Mouse (Mus musculus) R1 (cell line): ENCODE measurements around the gene Xlr5a.
A peak's percentile ranks its signal among the peaks of the same experiment; 100 is the strongest.
"Not testable (repeated sequence)": the region's sequence is repeated elsewhere in the genome, so short reads cannot be mapped to it uniquely, and the experiment has no call there.

Experiments
- DNase-seq: peaks from one replicate; pipeline ENCODE4 v3.0.0-alpha.2; 2018; ENCODE audit warnings: low read depth, low spot score

Xlr5a gene

DNA sequence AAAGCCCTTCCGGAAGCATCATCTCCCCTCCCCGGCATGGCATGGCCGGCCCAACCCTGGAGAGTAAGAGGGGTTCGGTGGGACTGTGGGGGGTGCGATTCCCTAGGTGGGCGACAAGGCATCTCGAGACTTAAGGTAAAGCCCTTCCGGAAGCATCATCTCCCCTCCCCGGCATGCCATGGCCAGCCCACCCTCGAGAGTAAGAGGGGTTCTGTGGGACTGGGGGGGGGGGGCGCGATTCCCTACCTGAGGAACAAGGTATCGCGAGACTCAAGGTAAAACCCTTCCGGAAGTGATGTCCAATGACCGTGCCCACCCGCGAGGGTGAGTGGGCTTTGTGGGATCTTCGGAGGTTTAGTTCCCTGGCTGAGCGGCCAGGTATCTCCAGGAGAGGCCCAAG lies 144.3 kb downstream of the Xlr5a start, which contains the start of gene Xlr5b:
Gene Xlr5b, plus strand, starts transcription at position 301 of the 400 bp plus-strand sequence.
- DNase-seq = not testable (repeated sequence)

DNA sequence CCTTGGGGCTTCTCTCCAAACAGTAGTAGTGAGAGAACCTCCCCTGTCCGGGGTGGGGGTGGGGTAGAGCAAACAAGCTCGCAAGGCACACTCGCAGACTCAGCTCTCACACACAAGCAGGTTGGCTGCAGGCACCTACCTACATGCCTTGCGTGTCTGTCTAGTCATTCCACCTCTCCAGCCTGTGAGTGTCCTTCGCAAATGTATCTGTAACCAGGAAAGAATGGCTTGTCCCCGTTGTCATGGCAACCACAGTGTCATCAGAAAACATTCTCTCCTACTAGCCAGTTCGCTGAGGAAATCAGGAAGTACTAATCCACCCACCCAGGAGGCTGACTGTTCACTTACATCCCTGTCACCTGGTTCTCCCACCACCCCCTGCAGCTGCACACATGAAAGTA lies 149.6 kb downstream of the Xlr5a start:
- DNase-seq = not testable (repeated sequence)

DNA sequence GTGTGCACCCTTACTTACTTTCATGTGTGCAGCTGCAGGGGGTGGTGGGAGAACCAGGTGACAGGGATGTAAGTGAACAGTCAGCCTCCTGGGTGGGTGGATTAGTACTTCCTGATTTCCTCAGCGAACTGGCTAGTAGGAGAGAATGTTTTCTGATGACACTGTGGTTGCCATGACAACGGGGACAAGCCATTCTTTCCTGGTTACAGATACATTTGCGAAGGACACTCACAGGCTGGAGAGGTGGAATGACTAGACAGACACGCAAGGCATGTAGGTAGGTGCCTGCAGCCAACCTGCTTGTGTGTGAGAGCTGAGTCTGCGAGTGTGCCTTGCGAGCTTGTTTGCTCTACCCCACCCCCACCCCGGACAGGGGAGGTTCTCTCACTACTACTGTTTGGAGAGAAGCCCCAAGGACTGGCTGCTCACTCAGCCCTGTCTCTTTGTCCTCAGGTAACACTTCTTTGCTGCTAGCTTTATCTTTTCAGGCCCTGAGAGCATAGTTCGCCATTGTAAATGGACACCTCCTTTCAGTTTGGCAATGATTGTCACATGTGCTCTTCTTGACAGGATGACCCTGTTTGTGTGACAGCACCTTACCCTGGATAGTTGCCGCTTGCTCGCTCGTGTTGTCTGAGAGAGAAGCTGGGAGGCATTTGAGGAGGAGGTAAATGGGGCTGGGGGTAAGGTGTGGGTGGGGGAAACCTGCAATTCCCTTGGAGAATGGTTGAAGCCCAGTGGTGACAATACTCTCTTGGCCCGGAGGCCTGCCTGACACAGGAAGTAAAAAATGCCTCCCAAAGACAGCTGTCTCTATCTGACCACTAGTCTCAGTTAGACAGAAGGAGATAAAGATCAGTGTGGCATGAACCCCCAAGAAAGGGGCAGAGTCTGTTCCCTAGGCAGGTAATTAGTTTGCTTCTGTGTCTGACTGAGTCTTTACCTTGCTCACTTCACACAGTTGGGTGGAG lies 169.6 kb downstream of the Xlr5a start:
- not testable (repeated sequence) for DNase-seq

DNA sequence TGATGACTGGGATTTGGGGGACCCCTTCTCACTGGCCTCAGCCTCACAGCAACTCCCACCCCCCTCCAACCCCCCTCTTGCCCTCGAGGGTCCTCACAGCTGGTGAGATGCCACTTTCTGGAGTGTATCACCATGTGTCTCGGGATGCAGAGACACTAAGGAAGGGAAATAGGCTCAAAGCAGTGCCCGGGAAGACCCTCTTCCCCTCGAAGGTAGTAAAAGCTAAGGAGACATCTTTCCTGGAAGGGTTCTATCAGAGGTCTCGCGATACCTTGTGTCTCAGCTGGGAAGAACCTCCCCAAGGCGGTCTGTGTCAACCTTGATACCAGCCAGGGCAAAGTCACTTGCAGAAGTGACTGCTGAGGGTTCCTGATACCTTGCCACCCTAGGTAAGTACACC lies 176.0 kb downstream of the Xlr5a start, which contains the start of gene Gm14685:
Gene Gm14685, plus strand, starts transcription at position 301 of the 400 bp plus-strand sequence.
- not testable (repeated sequence) for DNase-seq

DNA sequence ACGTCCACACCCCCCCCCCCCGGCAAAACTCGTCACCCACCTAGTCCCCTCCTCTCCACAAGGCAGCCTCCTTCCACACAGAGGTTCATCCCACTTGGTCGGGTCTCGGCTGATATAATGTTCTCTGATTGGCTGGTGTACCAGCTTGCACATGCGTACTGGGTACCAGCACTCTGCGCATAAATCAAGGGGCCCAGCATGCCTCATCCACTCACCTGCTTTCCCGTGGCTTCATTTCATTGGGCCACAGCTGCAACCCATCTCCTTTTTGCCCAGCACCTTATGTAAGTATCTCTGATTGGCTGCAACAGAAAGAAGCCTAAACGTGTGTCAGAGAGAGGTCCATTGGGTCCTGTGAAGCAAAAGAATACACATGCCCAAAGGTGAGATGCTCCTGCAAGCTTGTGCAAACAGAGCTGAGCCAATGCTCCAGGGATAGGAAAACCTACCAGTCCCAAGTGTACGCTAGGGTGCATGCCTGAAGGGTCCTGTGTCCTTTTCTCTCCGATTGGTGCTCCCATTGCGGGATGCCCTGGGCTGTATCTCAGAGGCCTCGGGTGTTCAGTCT lies 195.8 kb downstream of the Xlr5a start, which contains the start of gene Xlr3a:
Gene Xlr3a, minus strand, starts transcription at position 155 of the 568 bp plus-strand sequence.
- peak; percentile 84 for DNase-seq

DNA sequence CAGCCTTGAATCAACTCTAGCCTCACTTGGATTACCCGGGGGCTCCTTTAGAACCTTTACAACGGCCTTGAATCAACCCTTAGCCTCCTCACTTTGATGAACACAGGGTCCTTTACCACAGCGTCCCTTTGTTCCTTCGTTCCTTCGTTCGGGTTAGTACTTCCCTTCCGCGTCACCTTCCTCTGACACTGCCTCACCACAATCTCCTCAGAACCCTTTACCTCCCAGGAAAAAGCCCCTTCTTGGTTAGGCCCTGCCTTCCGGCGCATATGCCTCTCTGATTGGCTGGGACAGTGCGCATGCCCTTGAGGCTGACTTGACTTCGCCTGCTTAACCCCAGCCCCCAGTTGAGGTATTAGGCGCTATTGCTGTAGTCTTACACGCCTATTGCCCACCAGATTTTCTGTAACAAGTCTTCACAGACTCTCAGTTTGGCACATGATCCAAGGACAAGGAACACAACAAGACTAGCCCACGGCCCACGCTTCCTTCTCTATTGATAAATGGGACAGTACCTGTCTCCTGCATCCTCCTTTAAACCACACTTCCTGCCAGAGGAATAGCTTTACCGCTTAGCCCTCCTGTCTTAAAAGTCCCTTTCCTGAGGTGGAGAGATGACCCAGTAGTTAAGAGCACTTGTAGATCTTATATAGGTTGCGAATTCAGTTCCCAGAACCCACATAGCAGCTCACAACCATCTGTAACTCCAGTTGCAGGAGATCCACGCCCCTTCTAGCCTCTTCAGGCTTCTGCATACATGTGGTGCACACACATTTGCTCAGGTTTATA lies 210.3 kb downstream of the Xlr5a start, which contains the start of gene Xlr4a:
Gene Xlr4a, minus strand, starts transcription at position 212 of the 789 bp plus-strand sequence.
- not testable (repeated sequence) for DNase-seq

DNA sequence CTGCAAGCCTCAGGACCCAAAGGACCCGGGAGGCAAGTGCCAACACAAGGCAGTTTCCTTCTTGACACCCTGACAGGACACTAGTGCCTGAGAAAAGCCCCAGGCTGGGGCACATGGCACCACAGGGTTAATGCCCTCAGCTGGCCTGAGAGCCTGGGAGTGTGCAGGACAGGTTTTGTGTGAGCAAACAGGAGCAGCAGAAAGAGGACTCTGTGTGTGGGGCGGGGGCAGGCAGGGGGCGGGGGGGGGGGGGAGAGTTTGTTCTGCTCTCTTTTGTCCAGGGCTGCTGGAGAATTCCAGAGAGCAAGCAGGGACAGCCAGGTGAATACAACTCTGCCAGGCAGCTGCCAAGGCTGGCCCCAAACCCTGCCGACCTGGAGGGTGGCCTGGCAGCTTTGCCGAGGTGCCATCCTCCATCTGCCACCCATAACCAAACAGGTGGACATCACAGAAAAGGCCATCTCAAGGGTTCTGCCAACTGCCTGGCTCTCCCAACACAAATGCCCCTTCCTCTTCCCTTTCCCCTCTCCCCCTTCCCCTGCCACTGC lies 225.9 kb downstream of the Xlr5a start:
- not testable (repeated sequence) for DNase-seq

- DNase-seq = no peak
Observed at GRCm38 (mm10) chrX:73064415-73064793, 228.4 kb downstream of the Xlr5a start, which contains the start of gene Pnma3. Pnma3 (plus strand) TSS chrX:73064787.

DNA sequence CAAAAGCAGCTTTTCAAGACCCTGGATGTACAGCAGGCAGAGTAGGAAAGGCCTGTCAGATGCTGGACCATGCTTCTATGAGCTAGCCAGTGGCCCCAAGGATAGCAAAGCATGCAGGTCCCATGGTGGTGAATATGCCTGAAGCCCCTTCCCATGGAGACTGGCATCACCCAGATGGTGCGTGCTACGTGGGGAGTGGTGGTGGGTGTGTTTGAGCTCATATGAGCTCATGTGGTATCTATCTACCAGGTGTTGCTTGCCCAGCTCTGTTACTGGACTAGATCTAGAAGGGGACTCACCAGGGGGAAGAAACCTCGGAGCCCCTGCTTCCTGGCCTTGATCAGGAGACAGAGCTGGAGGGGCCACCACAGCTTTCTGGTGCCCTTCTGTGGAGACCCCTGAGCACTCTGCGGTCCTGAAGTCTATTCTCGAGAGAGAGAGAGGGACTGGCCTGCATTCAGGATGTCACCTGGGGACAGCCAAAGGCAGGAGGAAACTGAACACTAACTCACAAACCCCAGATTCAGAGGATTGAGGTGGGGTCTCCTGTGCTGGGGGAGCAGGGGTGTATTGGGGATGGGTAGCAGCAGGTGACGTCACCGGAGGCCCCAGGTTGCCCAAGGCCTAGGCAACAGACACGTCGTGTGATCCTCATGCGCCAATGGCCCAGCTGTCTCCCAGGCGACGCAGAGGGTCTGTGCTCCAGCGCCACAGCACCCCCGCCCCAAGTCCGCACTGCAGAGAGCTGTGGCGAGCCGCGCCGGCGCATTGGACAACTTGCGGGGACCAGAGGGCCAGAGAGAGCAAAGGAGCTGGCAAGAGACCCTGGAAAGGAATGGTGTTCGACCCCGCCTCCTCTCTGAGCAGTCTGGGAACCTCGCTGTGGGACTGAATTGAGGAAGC lies 229.0 kb downstream of the Xlr5a start:
- no peak for DNase-seq

DNA sequence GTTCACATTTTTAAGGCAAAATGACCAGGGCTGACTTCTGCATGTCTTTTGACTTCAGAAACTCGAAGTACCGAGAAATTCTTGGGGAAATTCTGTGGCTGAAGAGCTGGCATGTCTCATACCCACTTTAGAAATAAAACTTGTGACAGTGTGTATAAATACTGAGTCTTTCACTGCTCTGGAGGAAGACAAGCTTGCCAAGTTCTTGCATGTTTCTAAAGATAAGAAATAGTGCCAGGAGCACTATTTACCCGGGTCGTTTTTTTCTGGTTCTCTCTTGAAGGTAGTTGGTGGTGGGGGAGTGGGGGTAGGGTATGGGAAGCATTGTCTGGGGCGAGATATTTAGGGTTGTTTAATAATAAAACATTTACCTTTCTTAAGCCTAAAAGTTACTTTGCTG lies 230.5 kb downstream of the Xlr5a start:
- no peak for DNase-seq

- DNase-seq = no peak
Observed at GRCm38 (mm10) chrX:73061528-73061927, 231.2 kb downstream of the Xlr5a start.
